Mouse (Mus musculus): ENCODE measurements around the gene Celf2. TPM values are rescaled to one million over a fixed set of nuclear protein-coding genes. Genes with fewer than 3 reads are reported as not detected.

Gene Celf2
- polyA plus RNA-seq, 1 experiment, result 68.7 TPM

GRCm38 (mm10) chr2:6622082-6622481 lies 887.3 kb downstream of the Celf2 start:
- H3K27me3 ChIP-seq (ENCODE audit: control insufficient read depth, insufficient read depth, low read length), result no peaks in the 10 kb centered on the region
- 94% methylated on average over 5 of the region's 5 CpGs for WGBS

GRCm38 (mm10) chr2:6618856-6619255 lies 890.5 kb downstream of the Celf2 start:
- Histone ChIP-seq H3K27me3 (ENCODE audit: control insufficient read depth, insufficient read depth, low read length) (no peaks in the 10 kb centered on the region), H3K4me3 (replicated peaks; ENCODE audit: insufficient read depth, low read depth, low read length) (no peak overlapping the region), H3K27ac (ENCODE audit: insufficient read depth, low read length) (no peak overlapping the region), H3K4me1 (ENCODE audit: control insufficient read depth, insufficient read depth, low read length) (peaks cover 6% of the 10 kb centered on the region; the same call in 1 of the 2 replicates)
- 94% methylated on average over 3 of the region's 3 CpGs for WGBS
- DNase-seq, result no peak
- TF ChIP-seq POLR2A (IDR thresholded peaks at IDR 0.05; ENCODE audit: borderline replicate concordance, insufficient read depth, low read length) (no peak), CTCF (IDR thresholded peaks at IDR 0.05; ENCODE audit: borderline replicate concordance, insufficient read depth, low read depth, low read length) (no peak)

More at GRCm38 (mm10) chr2:6622082-6622481, 887.3 kb downstream of the Celf2 start:
- Histone ChIP-seq H3K4me1 (ENCODE audit: control insufficient read depth, insufficient read depth, low read length) (no peaks in the 10 kb centered on the region), H3K4me3 (replicated peaks; ENCODE audit: insufficient read depth, low read depth, low read length) (no peak overlapping the region), H3K27ac (ENCODE audit: insufficient read depth, low read length) (no peak overlapping the region)
- TF ChIP-seq CTCF (IDR thresholded peaks at IDR 0.05; ENCODE audit: borderline replicate concordance, insufficient read depth, low read depth, low read length) (no peak), POLR2A (IDR thresholded peaks at IDR 0.05; ENCODE audit: borderline replicate concordance, insufficient read depth, low read length) (no peak)
- no peak for DNase-seq

GRCm38 (mm10) chr2:6618450-6618849 lies 890.9 kb downstream of the Celf2 start:
- 72% methylated on average over 1 of the region's 1 CpGs for WGBS
- H3K4me1 ChIP-seq (ENCODE audit: control insufficient read depth, insufficient read depth, low read length), result peaks cover 6% of the 10 kb centered on the region; the same call in 1 of the 2 replicates
- no peak overlapping the region for H3K4me3 ChIP-seq (replicated peaks; ENCODE audit: insufficient read depth, low read depth, low read length)
- no peak for DNase-seq
- TF ChIP-seq POLR2A (IDR thresholded peaks at IDR 0.05; ENCODE audit: borderline replicate concordance, insufficient read depth, low read length) (no peak), CTCF (IDR thresholded peaks at IDR 0.05; ENCODE audit: borderline replicate concordance, insufficient read depth, low read depth, low read length) (no peak)
- H3K27ac ChIP-seq (ENCODE audit: insufficient read depth, low read length), result no peak overlapping the region
- no peaks in the 10 kb centered on the region for H3K27me3 ChIP-seq (ENCODE audit: control insufficient read depth, insufficient read depth, low read length)

GRCm38 (mm10) chr2:6604347-6604746 lies 905.0 kb downstream of the Celf2 start:
- no peak for DNase-seq
- Histone ChIP-seq H3K27me3 (ENCODE audit: control insufficient read depth, insufficient read depth, low read length) (no peaks in the 10 kb centered on the region), H3K27ac (ENCODE audit: insufficient read depth, low read length) (no peak overlapping the region), H3K4me1 (ENCODE audit: control insufficient read depth, insufficient read depth, low read length) (no peaks in the 10 kb centered on the region), H3K4me3 (replicated peaks; ENCODE audit: insufficient read depth, low read depth, low read length) (no peak overlapping the region)
- 97% methylated on average over 2 of the region's 2 CpGs for WGBS
- TF ChIP-seq POLR2A (IDR thresholded peaks at IDR 0.05; ENCODE audit: borderline replicate concordance, insufficient read depth, low read length) (no peak), CTCF (IDR thresholded peaks at IDR 0.05; ENCODE audit: borderline replicate concordance, insufficient read depth, low read depth, low read length) (no peak)

- H3K4me3 ChIP-seq (replicated peaks; ENCODE audit: insufficient read depth, low read depth, low read length), result no peak overlapping the region
- no peak overlapping the region for H3K27ac ChIP-seq (ENCODE audit: insufficient read depth, low read length)
- no peak for TF ChIP-seq POLR2A (IDR thresholded peaks at IDR 0.05; ENCODE audit: borderline replicate concordance, insufficient read depth, low read length)
- no peak for TF ChIP-seq CTCF (IDR thresholded peaks at IDR 0.05; ENCODE audit: borderline replicate concordance, insufficient read depth, low read depth, low read length)
- no peaks in the 10 kb centered on the region for H3K27me3 ChIP-seq (ENCODE audit: control insufficient read depth, insufficient read depth, low read length)
- no peaks in the 10 kb centered on the region for H3K4me1 ChIP-seq (ENCODE audit: control insufficient read depth, insufficient read depth, low read length)
- 81% methylated on average over 6 of the region's 6 CpGs for WGBS
- no peak for DNase-seq
Observed at GRCm38 (mm10) chr2:6603880-6604279, 905.5 kb downstream of the Celf2 start.

- TF ChIP-seq POLR2A (IDR thresholded peaks at IDR 0.05; ENCODE audit: borderline replicate concordance, insufficient read depth, low read length) (no peak), CTCF (IDR thresholded peaks at IDR 0.05; ENCODE audit: borderline replicate concordance, insufficient read depth, low read depth, low read length) (no peak)
- no peak overlapping the region for H3K27ac ChIP-seq (ENCODE audit: insufficient read depth, low read length)
- H3K4me3 ChIP-seq (replicated peaks; ENCODE audit: insufficient read depth, low read depth, low read length), result no peak overlapping the region
Observed at GRCm38 (mm10) chr2:6602163-6602562, 907.2 kb downstream of the Celf2 start.

GRCm38 (mm10) chr2:6598879-6599167 lies 910.5 kb downstream of the Celf2 start:
- no peak for DNase-seq
- Histone ChIP-seq H3K4me3 (replicated peaks; ENCODE audit: insufficient read depth, low read depth, low read length) (no peak overlapping the region), H3K4me1 (ENCODE audit: control insufficient read depth, insufficient read depth, low read length) (peaks cover 13% of the 10 kb centered on the region), H3K27ac (ENCODE audit: insufficient read depth, low read length) (no peak overlapping the region), H3K27me3 (ENCODE audit: control insufficient read depth, insufficient read depth, low read length) (no peaks in the 10 kb centered on the region)
- 98% methylated on average over 1 of the region's 1 CpGs for WGBS
- TF ChIP-seq POLR2A (IDR thresholded peaks at IDR 0.05; ENCODE audit: borderline replicate concordance, insufficient read depth, low read length), result no peak
- TF ChIP-seq CTCF (IDR thresholded peaks at IDR 0.05; ENCODE audit: borderline replicate concordance, insufficient read depth, low read depth, low read length), result no peak

More at GRCm38 (mm10) chr2:6602163-6602562, 907.2 kb downstream of the Celf2 start:
- 89% methylated on average over 4 of the region's 4 CpGs for WGBS
- Histone ChIP-seq H3K4me1 (ENCODE audit: control insufficient read depth, insufficient read depth, low read length) (no peaks in the 10 kb centered on the region), H3K27me3 (ENCODE audit: control insufficient read depth, insufficient read depth, low read length) (no peaks in the 10 kb centered on the region)
- no peak for DNase-seq

- TF ChIP-seq CTCF (IDR thresholded peaks at IDR 0.05; ENCODE audit: borderline replicate concordance, insufficient read depth, low read depth, low read length), result no peak
- TF ChIP-seq POLR2A (IDR thresholded peaks at IDR 0.05; ENCODE audit: borderline replicate concordance, insufficient read depth, low read length), result no peak
- H3K27me3 ChIP-seq (ENCODE audit: control insufficient read depth, insufficient read depth, low read length), result no peaks in the 10 kb centered on the region
- no peak for DNase-seq
Observed at GRCm38 (mm10) chr2:6598124-6598878, 911.1 kb downstream of the Celf2 start.

More at GRCm38 (mm10) chr2:6598124-6598878, 911.1 kb downstream of the Celf2 start:
- peaks cover 18% of the 10 kb centered on the region for H3K4me1 ChIP-seq (ENCODE audit: control insufficient read depth, insufficient read depth, low read length)
- no peak overlapping the region for H3K27ac ChIP-seq (ENCODE audit: insufficient read depth, low read length)
- H3K4me3 ChIP-seq (replicated peaks; ENCODE audit: insufficient read depth, low read depth, low read length), result no peak overlapping the region
- WGBS, result 86% methylated on average over 8 of the region's 8 CpGs

All from cerebellum, adult 2 months (tissue).